Mouse (Mus musculus): ENCODE data around the gene Avpr2. TPM values are rescaled to one million over a fixed set of nuclear protein-coding genes. Genes with fewer than 3 reads are reported as not detected.

The Avpr2 gene
- polyA plus RNA-seq, 1 experiment from 2014 or later = 0.05 TPM

- no peak for DNase-seq (ENCODE audit: low read depth, low spot score)
- ChIA-PET POLR2A (no interaction called here), CTCF (no interaction called here)
- in situ Hi-C loops (cut with MboI; ENCODE audit: low pct_unique_long_range_greater_than_20kb) = loop anchor here (10.0 kb wide), 1 partner anchor 1494 kb away; no protein-coding TSS in a partner anchor
- no peak for TF ChIP-seq CTCF (IDR thresholded peaks at IDR 0.05)
- H3K27me3 ChIP-seq = peaks cover 9% of the 10 kb centered on the region
- peak; percentile 35 for ATAC-seq
Measured at GRCm38 (mm10) chrX:73880194-73881035, 11.5 kb upstream of the Avpr2 start.

DNA sequence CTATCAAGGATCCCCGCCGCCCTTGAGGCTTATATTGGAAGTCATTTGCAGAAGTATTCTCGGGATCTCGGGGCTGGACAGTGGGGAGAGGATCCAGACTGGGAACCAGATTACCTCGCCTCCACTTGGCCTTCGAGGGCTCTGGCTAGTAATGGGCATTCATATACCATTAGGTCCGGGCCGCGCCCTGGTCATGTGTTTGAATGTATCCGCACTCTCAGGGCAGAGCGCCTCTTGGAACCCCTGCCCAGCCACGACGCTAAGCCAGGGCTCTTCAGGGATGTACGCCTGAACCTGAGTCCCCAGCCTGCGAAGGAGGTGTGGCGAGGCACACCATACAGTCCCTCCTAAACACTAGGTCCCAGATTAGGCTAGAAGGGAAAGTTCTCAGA lies 10.9 kb upstream of the Avpr2 start:
- H3K27me3 ChIP-seq = peaks cover 9% of the 10 kb centered on the region
- POLR2A ChIA-PET = interaction anchor here (1.2 kb wide), 1 partner anchor 41 kb away, joined by 3 read pairs; the partner anchor contains the start of genes Arhgap4 and Naa10
- ATAC-seq = peak; percentile 51
- in situ Hi-C loops (cut with MboI; ENCODE audit: low pct_unique_long_range_greater_than_20kb) = loop anchor here (10.0 kb wide), 1 partner anchor 1494 kb away; no protein-coding TSS in a partner anchor
- CTCF ChIA-PET = interaction anchor here (1.2 kb wide), 1 partner anchor 39 kb away, joined by 4 read pairs; no protein-coding TSS in a partner anchor
- TF ChIP-seq CTCF (IDR thresholded peaks at IDR 0.05) = no peak
- no peak for DNase-seq (ENCODE audit: low read depth, low spot score)

DNA sequence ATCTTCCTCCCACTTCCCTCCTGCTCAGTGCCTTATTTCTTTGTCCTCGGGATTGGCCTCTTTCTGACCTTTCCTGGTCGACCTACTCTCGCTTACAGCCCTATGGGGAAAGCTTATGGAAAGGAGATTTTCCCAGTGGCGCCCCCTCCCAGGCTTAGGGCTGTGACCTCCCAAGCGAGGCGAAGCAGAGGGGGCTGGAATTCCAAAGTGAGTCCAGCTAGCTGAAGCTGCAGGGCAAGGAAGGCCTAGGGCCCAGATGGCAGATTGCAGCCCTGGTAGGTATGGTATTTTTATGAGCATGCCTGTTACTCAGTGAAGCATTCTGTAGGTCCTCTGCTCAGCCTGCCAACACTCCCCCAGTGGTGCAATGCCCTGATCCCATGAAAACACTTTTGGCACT lies 10.4 kb upstream of the Avpr2 start:
- H3K27me3 ChIP-seq = peaks cover 9% of the 10 kb centered on the region
- in situ Hi-C loops (cut with MboI; ENCODE audit: low pct_unique_long_range_greater_than_20kb) = loop anchor here (10.0 kb wide), 1 partner anchor 1493 kb away; no protein-coding TSS in a partner anchor
- DNase-seq (ENCODE audit: low read depth, low spot score) (peak; percentile 33), ATAC-seq (peak; percentile 85)
- POLR2A ChIA-PET = interaction anchor here (1.2 kb wide), 1 partner anchor 40 kb away, joined by 3 read pairs; the partner anchor contains the start of genes Arhgap4 and Naa10
- no peak for TF ChIP-seq CTCF (IDR thresholded peaks at IDR 0.05)
- CTCF ChIA-PET = interaction anchor here (0.9 to 1.2 kb wide), 2 partner anchors 15 to 39 kb away, joined by 4 read pairs; no protein-coding TSS in a partner anchor

DNA sequence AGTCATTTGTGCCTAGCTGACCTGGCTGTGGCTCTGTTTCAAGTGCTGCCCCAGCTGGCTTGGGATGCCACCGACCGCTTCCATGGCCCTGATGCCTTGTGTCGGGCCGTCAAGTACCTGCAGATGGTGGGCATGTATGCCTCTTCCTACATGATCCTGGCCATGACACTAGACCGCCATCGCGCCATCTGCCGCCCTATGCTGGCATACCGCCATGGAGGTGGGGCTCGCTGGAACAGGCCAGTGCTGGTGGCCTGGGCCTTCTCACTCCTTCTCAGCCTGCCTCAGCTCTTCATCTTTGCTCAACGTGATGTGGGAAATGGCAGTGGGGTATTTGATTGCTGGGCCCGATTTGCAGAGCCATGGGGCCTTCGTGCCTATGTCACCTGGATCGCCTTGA lies 931 bp downstream of the Avpr2 start:
- ChIA-PET POLR2A (no interaction called here), CTCF (interaction anchor here (1.0 to 1.6 kb wide), 2 partner anchors 27 to 94 kb away, joined by 3 to 4 read pairs; no protein-coding TSS in a partner anchor)
- ATAC-seq (no peak), DNase-seq (ENCODE audit: low read depth, low spot score) (no peak)
- TF ChIP-seq CTCF (IDR thresholded peaks at IDR 0.05) = no peak
- in situ Hi-C loops (cut with MboI; ENCODE audit: low pct_unique_long_range_greater_than_20kb) = no loop called here
- H3K27me3 ChIP-seq = peaks cover 3% of the 10 kb centered on the region

GRCm38 (mm10) chrX:73895719-73896118 lies 3.8 kb downstream of the Avpr2 start, which contains the start of gene L1cam:
TSS of gene L1cam (minus strand) at chrX:73896105.
- H3K27me3 ChIP-seq = peaks cover 8% of the 10 kb centered on the region
- ChIA-PET POLR2A (interaction anchor here (0.9 to 1.5 kb wide), 2 partner anchors 96 to 98 kb away, joined by 3 to 7 read pairs; no protein-coding TSS in a partner anchor), CTCF (interaction anchor here (1.2 kb wide), 1 partner anchor 40 kb away, joined by 3 read pairs; no protein-coding TSS in a partner anchor)
- no peak for ATAC-seq
- TF ChIP-seq CTCF (IDR thresholded peaks at IDR 0.05) = no peak
- in situ Hi-C loops (cut with MboI; ENCODE audit: low pct_unique_long_range_greater_than_20kb) = loop anchor here (5.0 kb wide), 1 partner anchor 103 kb away; no protein-coding TSS in a partner anchor
- no peak for DNase-seq (ENCODE audit: low read depth, low spot score)

GRCm38 (mm10) chrX:73897959-73898358 lies 6.1 kb downstream of the Avpr2 start:
- ATAC-seq (no peak), DNase-seq (ENCODE audit: low read depth, low spot score) (no peak)
- no peak for TF ChIP-seq CTCF (IDR thresholded peaks at IDR 0.05)
- in situ Hi-C loops (cut with MboI; ENCODE audit: low pct_unique_long_range_greater_than_20kb) = loop anchor here (5.0 kb wide), 1 partner anchor 106 kb away; no protein-coding TSS in a partner anchor
- peaks cover 12% of the 10 kb centered on the region for H3K27me3 ChIP-seq
- ChIA-PET CTCF (interaction anchor here (0.9 to 1.8 kb wide), 2 partner anchors 11 to 98 kb away, joined by 4 read pairs; no protein-coding TSS in a partner anchor), POLR2A (no interaction called here)

DNA sequence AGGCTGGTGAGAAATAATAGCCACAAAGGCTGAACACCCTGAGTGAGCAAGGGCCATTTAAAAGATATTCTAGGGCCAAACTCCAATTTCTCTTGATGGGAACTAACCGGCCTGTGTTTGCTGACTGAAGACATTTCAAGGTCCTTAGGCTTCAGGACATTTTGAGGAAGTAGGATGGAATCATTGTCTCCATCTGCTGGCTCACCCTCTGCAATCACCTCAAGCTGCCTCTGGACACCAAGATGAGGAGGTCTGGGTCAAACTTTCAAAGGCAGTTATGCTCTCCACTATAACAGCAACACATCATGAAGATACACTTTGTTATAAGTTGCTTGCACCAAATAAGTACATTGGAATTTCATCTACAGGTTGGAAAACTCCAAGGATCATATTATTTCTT lies 18.1 kb downstream of the Avpr2 start:
- POLR2A ChIA-PET = no interaction called here

DNA sequence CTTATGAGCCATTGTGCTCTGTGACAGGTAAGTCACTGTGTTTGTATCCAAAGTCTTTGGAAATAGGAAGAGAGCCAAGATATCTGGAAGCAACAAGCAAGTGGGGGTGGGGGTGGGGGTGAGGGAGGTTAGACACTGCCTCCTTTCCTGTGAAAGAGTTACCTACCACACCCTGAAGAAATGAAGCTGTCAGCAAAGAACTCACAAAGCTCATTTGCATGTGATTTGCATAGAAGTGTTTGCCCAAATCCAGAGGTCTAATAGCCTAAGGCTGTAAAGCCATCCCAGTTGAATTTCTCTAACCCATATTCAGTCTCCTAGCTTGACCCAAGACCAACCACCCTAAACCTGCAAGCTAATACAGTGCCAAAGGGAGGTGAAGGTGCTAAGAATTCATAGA lies 18.5 kb downstream of the Avpr2 start:
- ATAC-seq (no peak), DNase-seq (ENCODE audit: low read depth, low spot score) (no peak)
- no peak for TF ChIP-seq CTCF (IDR thresholded peaks at IDR 0.05)
- in situ Hi-C loops (cut with MboI; ENCODE audit: low pct_unique_long_range_greater_than_20kb) = no loop called here
- ChIA-PET POLR2A (no interaction called here), CTCF (no interaction called here)
- peaks cover 4% of the 10 kb centered on the region for H3K27me3 ChIP-seq

More for the DNA sequence above, 18.1 kb downstream of the Avpr2 start:
- H3K27me3 ChIP-seq = peaks cover 4% of the 10 kb centered on the region
- CTCF ChIA-PET = no interaction called here
- DNase-seq (ENCODE audit: low read depth, low spot score) = no peak
- ATAC-seq = no peak
- no peak for TF ChIP-seq CTCF (IDR thresholded peaks at IDR 0.05)
- in situ Hi-C loops (cut with MboI; ENCODE audit: low pct_unique_long_range_greater_than_20kb) = no loop called here

- in situ Hi-C loops (cut with MboI; ENCODE audit: low pct_unique_long_range_greater_than_20kb) = no loop called here
- DNase-seq (ENCODE audit: low read depth, low spot score) = no peak
- TF ChIP-seq CTCF (IDR thresholded peaks at IDR 0.05) = no peak
Measured at GRCm38 (mm10) chrX:73911156-73911555, 19.3 kb downstream of the Avpr2 start.

DNA sequence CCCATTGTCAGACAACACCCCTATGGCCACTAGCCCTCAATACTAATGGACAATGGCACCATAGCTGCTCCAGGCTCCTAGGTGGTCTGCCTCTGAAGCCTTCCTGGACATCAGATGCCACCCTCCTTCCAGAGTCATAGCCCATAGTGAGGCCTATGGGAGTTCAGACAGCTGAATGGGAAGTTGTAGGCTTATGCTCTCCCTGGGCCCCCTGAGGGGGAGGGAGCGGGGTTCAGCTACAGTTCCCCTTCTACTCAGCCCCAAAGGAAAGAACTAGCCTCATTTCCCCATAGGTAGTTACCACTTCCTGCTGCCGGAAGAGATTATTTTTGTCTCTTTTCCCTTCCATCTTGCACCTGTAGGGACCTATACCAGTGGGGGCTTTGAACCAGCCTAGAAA lies 19.7 kb downstream of the Avpr2 start:
- ATAC-seq (no peak), DNase-seq (ENCODE audit: low read depth, low spot score) (no peak)
- TF ChIP-seq CTCF (IDR thresholded peaks at IDR 0.05) = no peak
- POLR2A ChIA-PET = no interaction called here
- in situ Hi-C loops (cut with MboI; ENCODE audit: low pct_unique_long_range_greater_than_20kb) = no loop called here
- CTCF ChIA-PET = no interaction called here
- H3K27me3 ChIP-seq = peaks cover 4% of the 10 kb centered on the region

More at GRCm38 (mm10) chrX:73911156-73911555, 19.3 kb downstream of the Avpr2 start:
- POLR2A ChIA-PET = no interaction called here
- H3K27me3 ChIP-seq = peaks cover 4% of the 10 kb centered on the region
- ATAC-seq = no peak
- CTCF ChIA-PET = no interaction called here

Data from Patski (cell line).